Mouse (Mus musculus): Measurements from ENCODE around the gene Gm5868.

GRCm38 (mm10) chr5:72621022-72621421 lies 33.7 kb upstream of the Gm5868 start:
- TF ChIP-seq POLR2A (IDR thresholded peaks at IDR 0.05; ENCODE audit: insufficient read depth, low read depth, low read length): no peak
- no peak for TF ChIP-seq CTCF (IDR thresholded peaks at IDR 0.05)
- no peak for TF ChIP-seq EP300 (IDR thresholded peaks at IDR 0.05; ENCODE audit: insufficient read depth, low read depth, low read length)
